Mouse (Mus musculus): ENCODE results near the gene Pcnx2. TPM values are rescaled to one million over a fixed set of nuclear protein-coding genes. Genes with fewer than 3 reads are reported as not detected.

Gene Pcnx2
- polyA plus RNA-seq, 1 experiment from 2014 or later = 7.5 TPM

- H3K27ac ChIP-seq (ENCODE audit: low read depth, low read length) = no peak overlapping the region
- H3K27me3 ChIP-seq (ENCODE audit: control insufficient read depth, insufficient read depth, low read length) = peaks cover 39% of the 10 kb centered on the region
- peaks cover 7% of the 10 kb centered on the region; the same call in 1 of the 2 replicates for H3K4me1 ChIP-seq (ENCODE audit: control insufficient read depth, insufficient read depth, low read length)
- H3K9ac ChIP-seq (replicated peaks; ENCODE audit: low read depth, low read length) = peak overlapping the region; percentile 34; the same call in 1 of the 2 replicates
- 3% methylated on average over 30 of the region's 30 CpGs for WGBS
- no peaks in the 10 kb centered on the region for H3K36me3 ChIP-seq (ENCODE audit: control insufficient read depth, insufficient read depth, low read length)
- peak overlapping the region; percentile 50 for H3K4me3 ChIP-seq (ENCODE audit: low read depth, low read length)
- H3K9me3 ChIP-seq (ENCODE audit: control insufficient read depth, low read length) = no peaks in the 10 kb centered on the region
- ATAC-seq (ENCODE audit: low read depth) = peak; percentile 52; the same call in 1 of the 2 replicates
- H3K4me2 ChIP-seq (ENCODE audit: low read depth, low read length) = peak overlapping the region; percentile 74
Observed at GRCm38 (mm10) chr8:125909661-125910364, 11.7 kb upstream of the Pcnx2 start.

GRCm38 (mm10) chr8:125907311-125907710 lies 9.2 kb upstream of the Pcnx2 start:
- Histone ChIP-seq H3K36me3 (ENCODE audit: control insufficient read depth, insufficient read depth, low read length) (no peaks in the 10 kb centered on the region), H3K4me3 (ENCODE audit: low read depth, low read length) (no peak overlapping the region), H3K4me2 (ENCODE audit: low read depth, low read length) (no peak overlapping the region), H3K4me1 (ENCODE audit: control insufficient read depth, insufficient read depth, low read length) (peaks cover 7% of the 10 kb centered on the region; the same call in 1 of the 2 replicates), H3K9me3 (ENCODE audit: control insufficient read depth, low read length) (no peaks in the 10 kb centered on the region), H3K27me3 (ENCODE audit: control insufficient read depth, insufficient read depth, low read length) (peaks cover 37% of the 10 kb centered on the region), H3K27ac (ENCODE audit: low read depth, low read length) (no peak overlapping the region), H3K9ac (replicated peaks; ENCODE audit: low read depth, low read length) (no peak overlapping the region)
- 70% methylated on average over 2 of the region's 2 CpGs for WGBS
- ATAC-seq (ENCODE audit: low read depth) = no peak

GRCm38 (mm10) chr8:125905341-125905740 lies 7.2 kb upstream of the Pcnx2 start:
- H3K4me2 ChIP-seq (ENCODE audit: low read depth, low read length) = no peak overlapping the region
- H3K4me3 ChIP-seq (ENCODE audit: low read depth, low read length) = no peak overlapping the region
- peaks cover 4% of the 10 kb centered on the region; the same call in 1 of the 2 replicates for H3K4me1 ChIP-seq (ENCODE audit: control insufficient read depth, insufficient read depth, low read length)
- H3K9me3 ChIP-seq (ENCODE audit: control insufficient read depth, low read length) = no peaks in the 10 kb centered on the region
- no peaks in the 10 kb centered on the region for H3K36me3 ChIP-seq (ENCODE audit: control insufficient read depth, insufficient read depth, low read length)
- no peak overlapping the region for H3K27ac ChIP-seq (ENCODE audit: low read depth, low read length)
- peaks cover 17% of the 10 kb centered on the region for H3K27me3 ChIP-seq (ENCODE audit: control insufficient read depth, insufficient read depth, low read length)
- 84% methylated on average over 2 of the region's 2 CpGs for WGBS
- H3K9ac ChIP-seq (replicated peaks; ENCODE audit: low read depth, low read length) = no peak overlapping the region
- no peak for ATAC-seq (ENCODE audit: low read depth)

GRCm38 (mm10) chr8:125902521-125902920 lies 4.4 kb upstream of the Pcnx2 start:
- Histone ChIP-seq H3K9ac (replicated peaks; ENCODE audit: low read depth, low read length) (no peak overlapping the region), H3K4me1 (ENCODE audit: control insufficient read depth, insufficient read depth, low read length) (no peaks in the 10 kb centered on the region), H3K36me3 (ENCODE audit: control insufficient read depth, insufficient read depth, low read length) (no peaks in the 10 kb centered on the region), H3K4me2 (ENCODE audit: low read depth, low read length) (no peak overlapping the region), H3K27me3 (ENCODE audit: control insufficient read depth, insufficient read depth, low read length) (peaks cover 3% of the 10 kb centered on the region; the same call in 1 of the 2 replicates), H3K4me3 (ENCODE audit: low read depth, low read length) (no peak overlapping the region), H3K9me3 (ENCODE audit: control insufficient read depth, low read length) (no peaks in the 10 kb centered on the region), H3K27ac (ENCODE audit: low read depth, low read length) (no peak overlapping the region)
- no peak for ATAC-seq (ENCODE audit: low read depth)
- 54% methylated on average over 3 of the region's 3 CpGs for WGBS

DNA sequence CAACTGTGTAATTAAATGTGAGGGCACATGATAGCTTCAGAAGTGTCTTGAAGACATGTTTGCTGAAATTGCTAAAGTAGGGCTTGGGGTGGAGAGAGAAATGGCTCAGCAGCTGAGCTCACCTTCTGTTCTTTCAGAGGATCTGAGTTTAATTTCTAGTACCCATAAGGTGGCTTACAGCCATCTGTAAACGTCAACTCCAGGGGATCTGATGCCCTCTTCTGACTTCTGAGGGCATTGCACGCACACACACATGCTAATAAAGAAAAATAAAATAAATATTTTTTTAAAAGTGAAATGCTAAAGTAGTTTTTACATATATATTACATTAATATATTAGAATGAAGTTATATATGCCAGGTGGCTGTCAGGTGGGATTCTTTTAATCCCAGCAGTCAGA lies 3.0 kb upstream of the Pcnx2 start:
- Histone ChIP-seq H3K27me3 (ENCODE audit: control insufficient read depth, insufficient read depth, low read length) (no peaks in the 10 kb centered on the region; the same call in 1 of the 2 replicates), H3K36me3 (ENCODE audit: control insufficient read depth, insufficient read depth, low read length) (no peaks in the 10 kb centered on the region), H3K9ac (replicated peaks; ENCODE audit: low read depth, low read length) (no peak overlapping the region), H3K9me3 (ENCODE audit: control insufficient read depth, low read length) (no peaks in the 10 kb centered on the region), H3K4me2 (ENCODE audit: low read depth, low read length) (no peak overlapping the region), H3K27ac (ENCODE audit: low read depth, low read length) (no peak overlapping the region), H3K4me3 (ENCODE audit: low read depth, low read length) (no peak overlapping the region), H3K4me1 (ENCODE audit: control insufficient read depth, insufficient read depth, low read length) (no peaks in the 10 kb centered on the region)
- WGBS = 17% methylated on average over 2 of the region's 2 CpGs
- ATAC-seq (ENCODE audit: low read depth) = no peak

DNA sequence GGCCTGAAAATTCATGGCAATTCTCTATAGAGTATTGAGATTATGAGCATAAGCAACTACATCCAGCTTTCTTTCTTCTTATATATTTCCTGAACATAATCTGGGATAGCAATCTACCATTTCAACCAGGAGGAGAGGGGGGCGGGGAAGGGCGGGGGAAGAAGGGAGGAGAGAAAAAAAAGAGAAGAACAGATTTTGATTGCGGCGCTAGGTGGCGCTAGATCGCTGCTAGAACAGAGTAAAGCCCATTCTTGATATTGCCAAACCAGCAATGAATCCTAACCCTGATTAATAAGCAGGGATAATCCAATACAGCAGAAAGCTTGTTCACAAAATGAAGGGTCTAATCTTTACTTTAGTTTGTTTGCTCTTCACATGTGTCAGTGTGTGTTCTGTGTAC lies 782 bp upstream of the Pcnx2 start:
- peak overlapping the region; percentile 72; the same call in 1 of the 2 replicates for H3K9ac ChIP-seq (replicated peaks; ENCODE audit: low read depth, low read length)
- 2% methylated on average over 6 of the region's 6 CpGs for WGBS

DNA sequence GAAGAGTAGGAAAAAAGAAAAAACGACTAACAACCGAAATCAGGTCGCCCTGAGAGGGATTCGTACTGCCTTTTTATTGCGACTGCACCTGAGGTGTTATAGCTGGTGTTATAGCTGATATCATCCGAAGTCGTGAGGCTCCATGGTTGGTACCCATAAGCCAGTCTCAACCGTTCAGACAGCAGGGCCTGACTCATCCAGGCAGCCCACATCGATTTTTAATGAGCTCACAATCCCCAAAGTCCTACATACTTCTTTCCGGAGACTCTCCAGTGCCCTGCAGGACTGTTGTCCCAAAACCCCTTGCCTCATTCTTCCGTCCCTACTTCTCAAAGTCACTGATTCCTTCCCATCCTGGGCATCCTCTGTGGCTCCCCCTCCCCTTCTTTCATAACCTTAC lies 729 bp downstream of the Pcnx2 start:
- Histone ChIP-seq H3K36me3 (ENCODE audit: control insufficient read depth, insufficient read depth, low read length) (no peaks in the 10 kb centered on the region), H3K27me3 (ENCODE audit: control insufficient read depth, insufficient read depth, low read length) (no peaks in the 10 kb centered on the region; the same call in 1 of the 2 replicates), H3K4me3 (ENCODE audit: low read depth, low read length) (peak overlapping the region; percentile 65), H3K4me2 (ENCODE audit: low read depth, low read length) (peak overlapping the region; percentile 68), H3K9ac (replicated peaks; ENCODE audit: low read depth, low read length) (peak overlapping the region; percentile 37; the same call in 1 of the 2 replicates), H3K9me3 (ENCODE audit: control insufficient read depth, low read length) (no peaks in the 10 kb centered on the region), H3K4me1 (ENCODE audit: control insufficient read depth, insufficient read depth, low read length) (no peaks in the 10 kb centered on the region), H3K27ac (ENCODE audit: low read depth, low read length) (no peak overlapping the region)
- 55% methylated on average over 11 of the region's 11 CpGs for WGBS
- ATAC-seq (ENCODE audit: low read depth) = 0 out of 2 replicates have a peak, but pooled peaks have one; percentile 22

More for the DNA sequence above, 782 bp upstream of the Pcnx2 start:
- H3K9me3 ChIP-seq (ENCODE audit: control insufficient read depth, low read length) = no peaks in the 10 kb centered on the region
- peak overlapping the region; percentile 65 for H3K4me3 ChIP-seq (ENCODE audit: low read depth, low read length)
- H3K4me1 ChIP-seq (ENCODE audit: control insufficient read depth, insufficient read depth, low read length) = no peaks in the 10 kb centered on the region
- H3K36me3 ChIP-seq (ENCODE audit: control insufficient read depth, insufficient read depth, low read length) = no peaks in the 10 kb centered on the region
- peak overlapping the region; percentile 44; the same call in 1 of the 2 replicates for H3K27ac ChIP-seq (ENCODE audit: low read depth, low read length)
- peak overlapping the region; percentile 68 for H3K4me2 ChIP-seq (ENCODE audit: low read depth, low read length)
- no peaks in the 10 kb centered on the region; the same call in 1 of the 2 replicates for H3K27me3 ChIP-seq (ENCODE audit: control insufficient read depth, insufficient read depth, low read length)
- no peak for ATAC-seq (ENCODE audit: low read depth)

- no peak overlapping the region for H3K4me3 ChIP-seq (ENCODE audit: low read depth, low read length)
- no peaks in the 10 kb centered on the region for H3K4me1 ChIP-seq (ENCODE audit: control insufficient read depth, insufficient read depth, low read length)
- no peak overlapping the region for H3K27ac ChIP-seq (ENCODE audit: low read depth, low read length)
- no peak for ATAC-seq (ENCODE audit: low read depth)
- no peaks in the 10 kb centered on the region for H3K9me3 ChIP-seq (ENCODE audit: control insufficient read depth, low read length)
- no peaks in the 10 kb centered on the region for H3K27me3 ChIP-seq (ENCODE audit: control insufficient read depth, insufficient read depth, low read length)
- WGBS = 80% methylated on average over 3 of the region's 3 CpGs
- H3K9ac ChIP-seq (replicated peaks; ENCODE audit: low read depth, low read length) = no peak overlapping the region
- no peak overlapping the region for H3K4me2 ChIP-seq (ENCODE audit: low read depth, low read length)
- H3K36me3 ChIP-seq (ENCODE audit: control insufficient read depth, insufficient read depth, low read length) = peaks cover 22% of the 10 kb centered on the region; the same call in 1 of the 2 replicates
Observed at GRCm38 (mm10) chr8:125889920-125890319, 8.2 kb downstream of the Pcnx2 start.

DNA sequence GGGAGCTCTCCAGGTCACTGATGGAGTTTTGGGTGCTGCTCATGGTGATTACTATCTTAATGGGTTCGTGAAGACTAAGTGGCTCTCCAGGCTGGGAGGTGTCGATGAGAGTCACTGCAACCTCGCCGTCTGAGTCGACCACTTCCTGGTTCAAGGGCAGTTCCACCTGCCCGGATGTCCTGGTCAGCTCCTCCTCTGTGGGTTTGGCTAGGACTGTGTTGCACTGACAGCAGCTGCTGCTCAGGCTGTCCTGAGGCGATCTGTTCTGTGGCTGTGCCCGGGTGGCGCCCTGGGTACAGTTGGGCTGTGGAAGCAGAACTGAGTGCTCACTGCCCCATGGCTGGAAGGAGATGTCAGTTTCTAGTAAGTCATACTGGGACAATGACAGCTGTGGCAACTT lies 10.6 kb downstream of the Pcnx2 start:
- Histone ChIP-seq H3K4me2 (ENCODE audit: low read depth, low read length) (no peak overlapping the region), H3K9ac (replicated peaks; ENCODE audit: low read depth, low read length) (no peak overlapping the region), H3K4me1 (ENCODE audit: control insufficient read depth, insufficient read depth, low read length) (no peaks in the 10 kb centered on the region), H3K4me3 (ENCODE audit: low read depth, low read length) (no peak overlapping the region), H3K27ac (ENCODE audit: low read depth, low read length) (no peak overlapping the region), H3K9me3 (ENCODE audit: control insufficient read depth, low read length) (no peaks in the 10 kb centered on the region), H3K27me3 (ENCODE audit: control insufficient read depth, insufficient read depth, low read length) (no peaks in the 10 kb centered on the region), H3K36me3 (ENCODE audit: control insufficient read depth, insufficient read depth, low read length) (peaks cover 22% of the 10 kb centered on the region; the same call in 1 of the 2 replicates)
- no peak for ATAC-seq (ENCODE audit: low read depth)
- WGBS = 93% methylated on average over 9 of the region's 9 CpGs

Data from neural tube, embryonic 14.5 days (tissue).